Comparison of ENCODE assay signal across 8 mouse cellular contexts in genomic region chr5:140565451-140565850, GRCm38 (mm10). TPM values are rescaled to one million over a fixed set of nuclear protein-coding genes. Genes with fewer than 3 reads are reported as not detected.
DNase-seq lines count a peak whose midpoint lies in the region; ATAC-seq and TF ChIP-seq lines count a peak whose summit lies in the region.

No protein-coding gene starts in this region.

- peak; percentile 61; the same call in 1 of the 2 replicates for ATAC-seq in kidney, embryonic 14.5 days (ENCODE audit: low FRiP score, low TSS enrichment)
- ATAC-seq in embryonic facial prominence, embryonic 15.5 days (ENCODE audit: insufficient number of reproducible peaks, low FRiP score, low TSS enrichment, low read depth), result 0 out of 2 replicates have a peak, but pooled peaks have one; percentile 29
- peak; percentile 41; the same call in 1 of the 2 replicates for ATAC-seq in heart, embryonic 16.5 days (replicated peaks; ENCODE audit: extremely low read depth, insufficient read depth, low FRiP score)

- H3K9me3 ChIP-seq in kidney, embryonic 14.5 days (ENCODE audit: control insufficient read depth, low read length), result no peaks in the 10 kb centered on the region
- no peaks in the 10 kb centered on the region for H3K9me3 ChIP-seq in embryonic facial prominence, embryonic 15.5 days (replicated peaks)
- H3K9me3 ChIP-seq in heart, embryonic 16.5 days (replicated peaks; ENCODE audit: control insufficient read depth, low read length), result no peaks in the 10 kb centered on the region

- no peak overlapping the region for H3K4me3 ChIP-seq in kidney, embryonic 14.5 days (ENCODE audit: low read length)
- H3K4me3 ChIP-seq in embryonic facial prominence, embryonic 15.5 days (replicated peaks), result no peak overlapping the region
- no peak overlapping the region for H3K4me3 ChIP-seq in heart, embryonic 16.5 days (ENCODE audit: low read length)
- H3K4me3 ChIP-seq in left cerebral cortex, adult 2 months, result no peak overlapping the region

- 54% methylated on average over 5 of the region's 5 CpGs for WGBS in kidney, embryonic 14.5 days
- WGBS in embryonic facial prominence, embryonic 15.5 days, result 44% methylated on average over 5 of the region's 5 CpGs
- 52% methylated on average over 5 of the region's 5 CpGs for WGBS in heart, embryonic 16.5 days

- no peaks in the 10 kb centered on the region for H3K27me3 ChIP-seq in kidney, embryonic 14.5 days (ENCODE audit: control insufficient read depth, insufficient read depth, low read length)
- no peaks in the 10 kb centered on the region for H3K27me3 ChIP-seq in embryonic facial prominence, embryonic 15.5 days
- no peaks in the 10 kb centered on the region for H3K27me3 ChIP-seq in heart, embryonic 16.5 days (ENCODE audit: control insufficient read depth, insufficient read depth, low read length)

- no peak for DNase-seq in kidney, adult 18-20 months
- DNase-seq in 3T3-L1 (ENCODE audit: low read depth, low spot score), result peak; percentile 64
- peak in 1 of 2 experiments; percentile 41 for DNase-seq in left cerebral cortex, adult 2 months (ENCODE audit: extremely low spot score in 1 of 2, low spot score in 2 of 2)
- DNase-seq in T-cell, adult 2 months (ENCODE audit: low spot score), result no peak
- no peak for DNase-seq in thymus, postnatal 4 days

- TF ChIP-seq CTCF in left cerebral cortex, adult 2 months (IDR thresholded peaks at IDR 0.05), result no peak

- H3K27ac ChIP-seq in kidney, embryonic 14.5 days (ENCODE audit: low read depth, low read length), result no peak overlapping the region; the same call in 1 of the 2 replicates
- H3K27ac ChIP-seq in embryonic facial prominence, embryonic 15.5 days (replicated peaks), result no peak overlapping the region
- no peak overlapping the region for H3K27ac ChIP-seq in heart, embryonic 16.5 days (ENCODE audit: low read length)
- H3K27ac ChIP-seq in left cerebral cortex, adult 2 months, result peak overlapping the region; percentile 21; the same call in 1 of the 2 replicates

- peaks cover 33% of the 10 kb centered on the region for H3K4me1 ChIP-seq in kidney, embryonic 14.5 days (ENCODE audit: control insufficient read depth, insufficient read depth, low read length)
- H3K4me1 ChIP-seq in embryonic facial prominence, embryonic 15.5 days, result peaks cover 39% of the 10 kb centered on the region
- H3K4me1 ChIP-seq in heart, embryonic 16.5 days (ENCODE audit: control insufficient read depth, insufficient read depth, low read length), result peaks cover 17% of the 10 kb centered on the region

- intact Hi-C loops in left cerebral cortex, adult 2 months (cut with DNase I), result no loop called here

- peak overlapping the region; percentile 34; the same call in 1 of the 2 replicates for H3K9ac ChIP-seq in kidney, embryonic 14.5 days (ENCODE audit: low read depth, low read length)
- H3K9ac ChIP-seq in embryonic facial prominence, embryonic 15.5 days, result no peak overlapping the region
- no peak overlapping the region for H3K9ac ChIP-seq in heart, embryonic 16.5 days (ENCODE audit: low read length)

- peak overlapping the region; percentile 3; the same call in 1 of the 2 replicates for H3K4me2 ChIP-seq in kidney, embryonic 14.5 days (replicated peaks; ENCODE audit: low read depth, low read length)
- H3K4me2 ChIP-seq in embryonic facial prominence, embryonic 15.5 days (replicated peaks), result no peak overlapping the region
- no peak overlapping the region for H3K4me2 ChIP-seq in heart, embryonic 16.5 days (ENCODE audit: low read depth, low read length)

- no peaks in the 10 kb centered on the region for H3K36me3 ChIP-seq in kidney, embryonic 14.5 days (ENCODE audit: control insufficient read depth, insufficient read depth, low read length)
- H3K36me3 ChIP-seq in embryonic facial prominence, embryonic 15.5 days, result no peaks in the 10 kb centered on the region
- no peaks in the 10 kb centered on the region for H3K36me3 ChIP-seq in heart, embryonic 16.5 days (ENCODE audit: control insufficient read depth, insufficient read depth)

RNA-seq across cellular contexts. Expression of gene Grifin, which starts 0.6 kb away (rescaled TPM):
- polyA plus RNA-seq in kidney, embryonic 14.5 days (2014; fragmentation: Nextera tagmentation; extraction: Ambion mirVana), result 0.34 TPM in 1 of 2 replicates, not detected in the other
- not detected in 2 replicates for polyA plus RNA-seq in embryonic facial prominence, embryonic 15.5 days (2015; fragmentation: Nextera tagmentation; extraction: Ambion mirVana)
- polyA plus RNA-seq in heart, embryonic 16.5 days (2015; fragmentation: Nextera tagmentation; extraction: Ambion mirVana), result 0.79 and 0.98 TPM in 2 replicates
- total RNA-seq in left cerebral cortex, adult 2 months (2021), result not detected

RNA-seq across cellular contexts. Expression of gene Lfng, which starts 41.7 kb away (rescaled TPM):
- polyA plus RNA-seq in kidney, embryonic 14.5 days (2014; fragmentation: Nextera tagmentation; extraction: Ambion mirVana), result 32.2 and 39.0 TPM in 2 replicates
- polyA plus RNA-seq in embryonic facial prominence, embryonic 15.5 days (2015; fragmentation: Nextera tagmentation; extraction: Ambion mirVana), result 31.8 and 36.0 TPM in 2 replicates
- polyA plus RNA-seq in heart, embryonic 16.5 days (2015; fragmentation: Nextera tagmentation; extraction: Ambion mirVana), result 6.2 and 7.7 TPM in 2 replicates
- total RNA-seq in left cerebral cortex, adult 2 months (2021), result 10 to 100 TPM; 25.9 to 26.2 TPM
